Mouse (Mus musculus) cerebellum, adult 9-10 months (tissue): Measurements from ENCODE around the gene Rubcnl.
A peak's percentile ranks its signal among the peaks of the same experiment; 100 is the strongest.

Experiments used
- DNase-seq: peaks from one replicate; pipeline ENCODE4 v3.0.0; 2022

Gene Rubcnl

GRCm38 (mm10) chr14:75017877-75018825 lies 2.3 kb downstream of the Rubcnl start:
- DNase-seq, result no peak

GRCm38 (mm10) chr14:75018829-75019228 lies 3.0 kb downstream of the Rubcnl start:
- DNase-seq, result no peak

GRCm38 (mm10) chr14:75020581-75021253 lies 4.9 kb downstream of the Rubcnl start:
- no peak for DNase-seq

- DNase-seq, result no peak
These were observed 6.7 kb downstream of the Rubcnl start for GRCm38 (mm10) chr14:75022522-75022921.

GRCm38 (mm10) chr14:75024793-75025710 lies 9.2 kb downstream of the Rubcnl start:
- no peak for DNase-seq

GRCm38 (mm10) chr14:75030764-75031163 lies 14.9 kb downstream of the Rubcnl start:
- no peak for DNase-seq

- DNase-seq, result no peak
These were observed 16.3 kb downstream of the Rubcnl start for GRCm38 (mm10) chr14:75031999-75032575.

GRCm38 (mm10) chr14:75032742-75033141 lies 16.9 kb downstream of the Rubcnl start:
- no peak for DNase-seq

GRCm38 (mm10) chr14:75034240-75034639 lies 18.4 kb downstream of the Rubcnl start:
- no peak for DNase-seq

- no peak for DNase-seq
These were observed 19.6 kb downstream of the Rubcnl start for GRCm38 (mm10) chr14:75035431-75035830.

- no peak for DNase-seq
These were observed 29.4 kb downstream of the Rubcnl start for GRCm38 (mm10) chr14:75045184-75045583.

- DNase-seq, result no peak
These were observed 36.6 kb downstream of the Rubcnl start for GRCm38 (mm10) chr14:75052451-75052850.

GRCm38 (mm10) chr14:75054455-75055343 lies 38.9 kb downstream of the Rubcnl start:
- DNase-seq, result no peak

GRCm38 (mm10) chr14:75056861-75057431 lies 41.1 kb downstream of the Rubcnl start:
- DNase-seq, result no peak

- peak; percentile 41 for DNase-seq
These were observed 44.7 kb downstream of the Rubcnl start for GRCm38 (mm10) chr14:75060562-75060961.

- DNase-seq, result no peak
These were observed 48.1 kb downstream of the Rubcnl start for GRCm38 (mm10) chr14:75063936-75064335.

GRCm38 (mm10) chr14:75064520-75064919 lies 48.7 kb downstream of the Rubcnl start:
- DNase-seq, result no peak

GRCm38 (mm10) chr14:75065211-75065610 lies 49.4 kb downstream of the Rubcnl start:
- DNase-seq, result no peak

- DNase-seq, result no peak
These were observed 52.7 kb downstream of the Rubcnl start for GRCm38 (mm10) chr14:75068430-75069112.

- no peak for DNase-seq
These were observed 53.6 kb downstream of the Rubcnl start for GRCm38 (mm10) chr14:75069356-75069979.
